In the genomic region with DNA sequence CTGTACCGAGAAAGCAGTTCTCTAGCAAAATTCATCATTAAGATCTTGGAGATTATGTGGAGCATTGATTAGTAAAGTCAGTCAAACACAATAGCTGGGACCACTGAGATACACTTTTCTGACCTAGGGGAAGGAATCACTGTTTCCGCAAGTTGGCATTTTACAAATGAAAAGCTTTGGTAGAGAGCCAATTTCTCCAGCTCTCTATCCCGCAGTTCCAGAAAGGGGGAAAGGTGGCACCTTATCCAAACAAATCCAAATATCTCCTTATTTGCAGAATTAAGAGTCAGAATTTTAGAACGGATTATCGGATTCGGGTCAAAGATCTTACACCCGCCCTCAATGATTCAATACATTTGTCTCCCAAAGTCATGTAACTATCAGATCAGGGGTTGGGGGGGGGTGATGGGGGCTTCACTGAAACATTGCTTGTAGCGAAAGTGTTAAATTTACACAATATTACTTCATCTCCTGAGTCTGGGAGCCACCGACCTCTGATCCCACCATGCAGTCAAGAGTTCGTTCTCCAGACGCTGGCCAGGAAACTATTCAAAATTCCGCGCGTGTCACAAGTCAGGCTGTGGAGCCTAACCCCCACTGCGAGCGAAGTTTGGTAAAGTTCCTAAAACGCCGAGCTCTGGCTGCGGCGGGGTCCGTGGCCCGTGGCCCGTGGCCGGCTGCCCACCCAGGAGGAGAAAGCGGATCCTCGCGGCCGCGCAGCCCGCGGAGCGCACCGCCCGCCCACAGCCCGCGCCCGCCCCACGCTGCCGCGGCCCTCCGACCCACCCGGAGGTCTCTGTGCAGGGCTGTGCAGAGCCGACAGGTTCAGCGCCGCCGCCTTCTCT, we compare ENCODE assay signal across 8 mouse cellular contexts. TPM values are rescaled to one million over a fixed set of nuclear protein-coding genes. Genes with fewer than 3 reads are reported as not detected.
DNase-seq lines count a peak whose midpoint lies in the region; ATAC-seq and TF ChIP-seq lines count a peak whose summit lies in the region.

No protein-coding gene starts in this region.

- no peak overlapping the region for H3K27ac ChIP-seq in neural tube, embryonic 11.5 days (ENCODE audit: low read depth, low read length)
- H3K27ac ChIP-seq in embryonic fibroblast, embryonic 13.5 days (ENCODE audit: insufficient read depth, low read length), result no peak overlapping the region
- H3K27ac ChIP-seq in limb, embryonic 14.5 days (replicated peaks; ENCODE audit: low read depth, low read length), result no peak overlapping the region
- no peak overlapping the region for H3K27ac ChIP-seq in neural tube, embryonic 14.5 days (ENCODE audit: low read depth, low read length)

- peak overlapping the region; percentile 74 for H3K4me3 ChIP-seq in neural tube, embryonic 11.5 days (ENCODE audit: low read depth, low read length)
- peak overlapping the region; percentile 74 for H3K4me3 ChIP-seq in embryonic fibroblast, embryonic 13.5 days (ENCODE audit: insufficient read depth, low read length)
- peak overlapping the region; percentile 71 for H3K4me3 ChIP-seq in limb, embryonic 14.5 days (replicated peaks; ENCODE audit: low read length)
- peak overlapping the region; percentile 66 for H3K4me3 ChIP-seq in neural tube, embryonic 14.5 days (ENCODE audit: low read depth, low read length)

- no peak for TF ChIP-seq POLR2A in embryonic fibroblast, embryonic 13.5 days (IDR thresholded peaks at IDR 0.05; ENCODE audit: low read depth, low read length)
- TF ChIP-seq POLR2A in limb, embryonic 14.5 days (IDR thresholded peaks at IDR 0.05; ENCODE audit: borderline replicate concordance, extremely low read depth, insufficient read depth, insufficient read length), result 0 out of 2 replicates have a peak, but pooled peaks have one; percentile 10

- H3K9me3 ChIP-seq in neural tube, embryonic 11.5 days (ENCODE audit: control insufficient read depth, low read length), result no peaks in the 10 kb centered on the region
- H3K9me3 ChIP-seq in limb, embryonic 14.5 days (ENCODE audit: control insufficient read depth, low read length), result no peaks in the 10 kb centered on the region
- H3K9me3 ChIP-seq in neural tube, embryonic 14.5 days (ENCODE audit: control insufficient read depth, low read length), result no peaks in the 10 kb centered on the region

- ATAC-seq in neural tube, embryonic 11.5 days (ENCODE audit: insufficient read depth, low FRiP score, low TSS enrichment), result peak; percentile 32; the same call in 1 of the 2 replicates
- ATAC-seq in limb, embryonic 14.5 days (ENCODE audit: low FRiP score, low read depth), result no peak; the same call in 1 of the 2 replicates
- peak; percentile 33; the same call in 1 of the 2 replicates for ATAC-seq in neural tube, embryonic 14.5 days (ENCODE audit: low read depth)

- H3K9ac ChIP-seq in neural tube, embryonic 11.5 days (ENCODE audit: low read length), result peak overlapping the region; percentile 77
- H3K9ac ChIP-seq in limb, embryonic 14.5 days (ENCODE audit: low read depth, low read length, severe bottlenecking), result peak overlapping the region; percentile 74
- H3K9ac ChIP-seq in neural tube, embryonic 14.5 days (replicated peaks; ENCODE audit: low read depth, low read length), result peak overlapping the region; percentile 66

- 7% methylated on average over 39 of the region's 46 CpGs for WGBS in neural tube, embryonic 11.5 days
- WGBS in limb, embryonic 14.5 days, result 6% methylated on average over 37 of the region's 46 CpGs
- 6% methylated on average over 40 of the region's 46 CpGs for WGBS in neural tube, embryonic 14.5 days

- H3K36me3 ChIP-seq in neural tube, embryonic 11.5 days (ENCODE audit: control insufficient read depth, insufficient read depth, low read length), result no peaks in the 10 kb centered on the region
- no peaks in the 10 kb centered on the region for H3K36me3 ChIP-seq in limb, embryonic 14.5 days (ENCODE audit: control insufficient read depth, insufficient read depth, low read length)
- no peaks in the 10 kb centered on the region for H3K36me3 ChIP-seq in neural tube, embryonic 14.5 days (ENCODE audit: control insufficient read depth, insufficient read depth, low read length)

- H3K27me3 ChIP-seq in neural tube, embryonic 11.5 days (ENCODE audit: control insufficient read depth, insufficient read depth, low read length), result peaks cover 8% of the 10 kb centered on the region
- H3K27me3 ChIP-seq in limb, embryonic 14.5 days (ENCODE audit: control insufficient read depth, insufficient read depth, low read length), result peaks cover 7% of the 10 kb centered on the region
- no peaks in the 10 kb centered on the region for H3K27me3 ChIP-seq in neural tube, embryonic 14.5 days (ENCODE audit: control insufficient read depth, insufficient read depth, low read length)

- H3K4me1 ChIP-seq in neural tube, embryonic 11.5 days (ENCODE audit: control insufficient read depth, insufficient read depth, low read length), result 0 out of 2 replicates have a peak, but pooled peaks cover 5% of the 10 kb centered on the region
- no peaks in the 10 kb centered on the region; the same call in 1 of the 2 replicates for H3K4me1 ChIP-seq in embryonic fibroblast, embryonic 13.5 days (ENCODE audit: control insufficient read depth, insufficient read depth, low read length)
- peaks cover 5% of the 10 kb centered on the region for H3K4me1 ChIP-seq in limb, embryonic 14.5 days (ENCODE audit: control insufficient read depth, insufficient read depth, low read length)
- no peaks in the 10 kb centered on the region for H3K4me1 ChIP-seq in neural tube, embryonic 14.5 days (ENCODE audit: control insufficient read depth, insufficient read depth, low read length)

- H3K4me2 ChIP-seq in neural tube, embryonic 11.5 days (ENCODE audit: low read depth), result peak overlapping the region; percentile 96
- H3K4me2 ChIP-seq in limb, embryonic 14.5 days (replicated peaks; ENCODE audit: low read depth, low read length, severe bottlenecking), result peak overlapping the region; percentile 92
- peak overlapping the region; percentile 100 for H3K4me2 ChIP-seq in neural tube, embryonic 14.5 days (ENCODE audit: low read depth, low read length)

- TF ChIP-seq CTCF in embryonic fibroblast, embryonic 13.5 days (IDR thresholded peaks at IDR 0.05; ENCODE audit: borderline replicate concordance, insufficient read depth, low read length), result no peak

- DNase-seq in neural tube, embryonic 11.5 days (ENCODE audit: low spot score), result no peak
- no peak for DNase-seq in neural tube, embryonic 10.5 days (ENCODE audit: extremely low spot score, low spot score)
- no peak for DNase-seq in limb, embryonic 14.5 days (ENCODE audit: low spot score)
- DNase-seq in spleen, adult 12 weeks (ENCODE audit: low spot score), result no peak
- DNase-seq in frontal cortex, postnatal 36 days (ENCODE audit: low spot score in 2 of 2), result no peak
- no peak for DNase-seq in kidney, adult 11 months

RNA-seq across cellular contexts. Expression of gene Depdc7, which starts 0.6 kb away (rescaled TPM):
- polyA plus RNA-seq in neural tube, embryonic 11.5 days (2014; fragmentation: Nextera tagmentation; extraction: Ambion mirVana), result 2.9 and 4.1 TPM in 2 replicates
- polyA plus RNA-seq in embryonic fibroblast, embryonic 13.5 days (2011; ENCODE audit: insufficient read length, low read depth, missing spikeins), result 2.8 and 3.1 TPM in 2 replicates
- 3.8 and 4.8 TPM in 2 replicates for polyA plus RNA-seq in limb, embryonic 14.5 days (2012; rRNA removed)
- 5.8 and 6.7 TPM in 2 replicates for polyA plus RNA-seq in limb, embryonic 14.5 days (2014; fragmentation: Nextera tagmentation; extraction: Ambion mirVana)
- 0.70 and 1.2 TPM in 2 replicates for polyA plus RNA-seq in neural tube, embryonic 14.5 days (2014; fragmentation: Nextera tagmentation; extraction: Ambion mirVana)

RNA-seq across cellular contexts. Expression of gene Pin1rt1, which starts 25.9 kb away (rescaled TPM):
- polyA plus RNA-seq in neural tube, embryonic 11.5 days (2014; fragmentation: Nextera tagmentation; extraction: Ambion mirVana), result not detected in 2 replicates
- not detected in 2 replicates for polyA plus RNA-seq in embryonic fibroblast, embryonic 13.5 days (2011; ENCODE audit: insufficient read length, low read depth, missing spikeins)
- not detected in 2 replicates for polyA plus RNA-seq in limb, embryonic 14.5 days (2012; rRNA removed)
- 0.32 TPM in 1 of 2 replicates, not detected in the other for polyA plus RNA-seq in limb, embryonic 14.5 days (2014; fragmentation: Nextera tagmentation; extraction: Ambion mirVana)
- polyA plus RNA-seq in neural tube, embryonic 14.5 days (2014; fragmentation: Nextera tagmentation; extraction: Ambion mirVana), result 0.29 TPM in 1 of 2 replicates, not detected in the other

RNA-seq across cellular contexts. Expression of gene Tcp11l1, which starts 30.1 kb away (rescaled TPM):
- 67.8 and 71.4 TPM in 2 replicates for polyA plus RNA-seq in neural tube, embryonic 11.5 days (2014; fragmentation: Nextera tagmentation; extraction: Ambion mirVana)
- polyA plus RNA-seq in embryonic fibroblast, embryonic 13.5 days (2011; ENCODE audit: insufficient read length, low read depth, missing spikeins), result 22.0 and 29.8 TPM in 2 replicates
- polyA plus RNA-seq in limb, embryonic 14.5 days (2012; rRNA removed), result 16.7 and 22.5 TPM in 2 replicates
- polyA plus RNA-seq in limb, embryonic 14.5 days (2014; fragmentation: Nextera tagmentation; extraction: Ambion mirVana), result 47.6 and 50.8 TPM in 2 replicates
- polyA plus RNA-seq in neural tube, embryonic 14.5 days (2014; fragmentation: Nextera tagmentation; extraction: Ambion mirVana), result 65.2 and 75.8 TPM in 2 replicates
